Mouse (Mus musculus) bone marrow, adult 2 months (tissue): ENCODE measurements around the gene Casc3.

ENCODE experiments used
- CTCF ChIP-seq: fragments of 200-500 bp; IDR thresholded peaks from 2 replicates; pipeline ENCODE4 v1.5.1; 2011; ENCODE audit warnings: low read length, control low read depth; ENCODE audit not compliant: control insufficient read depth, insufficient read depth
- POLR2A ChIP-seq: fragments of 200-500 bp; IDR thresholded peaks from 2 replicates; pipeline ENCODE4 v1.6.1; 2011; ENCODE audit warnings: low read depth, mild to moderate bottlenecking, control low read depth, low read length, borderline replicate concordance; ENCODE audit not compliant: control insufficient read depth

DNA sequence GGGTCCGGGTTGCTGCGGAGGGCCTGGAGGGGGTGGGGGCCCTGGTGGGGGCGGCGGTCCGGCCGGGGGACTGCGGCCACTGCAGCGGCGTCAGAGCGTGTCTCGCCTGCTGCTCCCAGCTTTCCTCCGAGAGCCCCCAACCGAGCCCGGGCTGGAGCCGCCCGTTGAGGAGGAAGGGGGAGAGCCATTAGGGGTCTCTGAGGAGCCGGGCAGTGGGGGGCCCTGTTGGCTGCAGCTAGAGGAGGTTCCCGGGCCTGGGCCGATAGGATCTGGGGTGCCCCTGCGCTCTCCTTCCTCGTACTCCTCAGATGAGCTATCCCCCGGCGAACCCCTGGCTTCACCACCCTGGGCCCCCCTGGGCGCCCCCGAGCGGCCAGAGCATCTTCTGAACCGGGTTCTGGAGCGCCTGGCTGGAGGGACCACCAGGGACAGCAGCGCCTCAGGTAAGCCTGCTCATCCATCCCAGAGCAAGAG lies 32.6 kb downstream of the Casc3 start:
- TF ChIP-seq POLR2A (no peak), CTCF (no peak)
